Mouse (Mus musculus): ENCODE results near the gene Tex33. TPM values are rescaled to one million over a fixed set of nuclear protein-coding genes. Genes with fewer than 3 reads are reported as not detected.
"Not testable (repeated sequence)": the region's sequence is repeated elsewhere in the genome, so short reads cannot be mapped to it uniquely, and the experiment has no call there.

Gene Tex33
- polyA plus RNA-seq, 1 experiment from 2014 or later: not detected

GRCm38 (mm10) chr15:78330706-78331105, 65.0 kb downstream of the Tex33 start:
- H3K27me3 ChIP-seq (replicated peaks): no peaks in the 10 kb centered on the region
- H3K4me3 ChIP-seq: no peak overlapping the region
- 86% methylated on average over 4 of the region's 4 CpGs for WGBS

GRCm38 (mm10) chr15:78329972-78330371, 65.7 kb downstream of the Tex33 start:
- not testable (repeated sequence) for H3K4me1 ChIP-seq; H3K27ac ChIP-seq; H3K4me3 ChIP-seq; H3K9me3 ChIP-seq; H3K4me2 ChIP-seq; ATAC-seq (replicated peaks); H3K9ac ChIP-seq; H3K36me3 ChIP-seq (replicated peaks); H3K27me3 ChIP-seq (replicated peaks)
- WGBS: 79% methylated on average over 6 of the region's 6 CpGs

More at GRCm38 (mm10) chr15:78330706-78331105, 65.0 kb downstream of the Tex33 start:
- H3K9ac ChIP-seq: no peak overlapping the region
- no peaks in the 10 kb centered on the region for H3K36me3 ChIP-seq (replicated peaks)
- H3K4me1 ChIP-seq: no peaks in the 10 kb centered on the region
- ATAC-seq (replicated peaks): no peak
- H3K27ac ChIP-seq: no peak overlapping the region
- no peak overlapping the region for H3K4me2 ChIP-seq
- H3K9me3 ChIP-seq: no peaks in the 10 kb centered on the region

- ATAC-seq (replicated peaks): no peak
- no peak overlapping the region for H3K4me3 ChIP-seq
- no peaks in the 10 kb centered on the region for H3K9me3 ChIP-seq
- no peak overlapping the region for H3K27ac ChIP-seq
- WGBS: 67% methylated on average over 3 of the region's 3 CpGs
- H3K36me3 ChIP-seq (replicated peaks): no peaks in the 10 kb centered on the region
- no peak overlapping the region for H3K4me2 ChIP-seq
- no peak overlapping the region for H3K9ac ChIP-seq
- H3K4me1 ChIP-seq: no peaks in the 10 kb centered on the region
- H3K27me3 ChIP-seq (replicated peaks): no peaks in the 10 kb centered on the region
These were observed 67.1 kb downstream of the Tex33 start for GRCm38 (mm10) chr15:78328520-78329097.

Small RNA genes within 50 kb of the gene (microRNA-seq; reads per million reads assigned to microRNA genes)
- gene Mir7676-2: not detected

Other genes with a start within 250 kb of the Tex33 start
- 100 and 106 TPM in 2 replicates for gene Ift27, start 221.8 kb downstream of the Tex33 start, polyA plus RNA-seq (2015; fragmentation: Nextera tagmentation; extraction: Ambion mirVana)
- 1.7 and 3.0 TPM in 2 replicates for gene Pvalb, start 189.5 kb downstream of the Tex33 start, polyA plus RNA-seq (2015; fragmentation: Nextera tagmentation; extraction: Ambion mirVana)
- gene Ncf4, start 151.1 kb downstream of the Tex33 start, polyA plus RNA-seq (2015; fragmentation: Nextera tagmentation; extraction: Ambion mirVana): 1.4 and 1.5 TPM in 2 replicates
- 0.12 and 0.29 TPM in 2 replicates for gene Csf2rb2, start 90.2 kb downstream of the Tex33 start, polyA plus RNA-seq (2015; fragmentation: Nextera tagmentation; extraction: Ambion mirVana)
- 0.50 and 0.74 TPM in 2 replicates for gene Csf2rb, start 70.2 kb downstream of the Tex33 start, polyA plus RNA-seq (2015; fragmentation: Nextera tagmentation; extraction: Ambion mirVana)
- gene Tst, start 10.0 kb upstream of the Tex33 start, polyA plus RNA-seq (2015; fragmentation: Nextera tagmentation; extraction: Ambion mirVana): 11.5 and 15.6 TPM in 2 replicates
- gene Mpst, start 10.5 kb upstream of the Tex33 start, polyA plus RNA-seq (2015; fragmentation: Nextera tagmentation; extraction: Ambion mirVana): 4.3 and 5.3 TPM in 2 replicates
- 162 and 163 TPM in 2 replicates for gene Kctd17, start 32.7 kb upstream of the Tex33 start, polyA plus RNA-seq (2015; fragmentation: Nextera tagmentation; extraction: Ambion mirVana)
- gene Tmprss6, start 72.7 kb upstream of the Tex33 start, polyA plus RNA-seq (2015; fragmentation: Nextera tagmentation; extraction: Ambion mirVana): 0.28 and 0.61 TPM in 2 replicates
- 0.05 TPM in 1 of 2 replicates, not detected in the other for gene Il2rb, start 99.4 kb upstream of the Tex33 start, polyA plus RNA-seq (2015; fragmentation: Nextera tagmentation; extraction: Ambion mirVana)
- 6.6 and 7.5 TPM in 2 replicates for gene C1qtnf6, start 135.5 kb upstream of the Tex33 start, polyA plus RNA-seq (2015; fragmentation: Nextera tagmentation; extraction: Ambion mirVana)
- gene Sstr3, start 148.8 kb upstream of the Tex33 start, polyA plus RNA-seq (2015; fragmentation: Nextera tagmentation; extraction: Ambion mirVana): 0.31 and 0.56 TPM in 2 replicates
- 7.4 and 8.4 TPM in 2 replicates for gene Rac2, start 176.9 kb upstream of the Tex33 start, polyA plus RNA-seq (2015; fragmentation: Nextera tagmentation; extraction: Ambion mirVana)
- gene Cyth4, start 201.1 kb upstream of the Tex33 start, polyA plus RNA-seq (2015; fragmentation: Nextera tagmentation; extraction: Ambion mirVana): 5.6 and 6.4 TPM in 2 replicates